Mouse (Mus musculus) myocyte (in vitro differentiated cells): ENCODE measurements around the gene Kmt2d.

Experiments
- CEBPB ChIP-seq: IDR thresholded peaks from 2 replicates; pipeline ENCODE4 v1.6.1; 2011; ENCODE audit warnings: mild to moderate bottlenecking, moderate library complexity; ENCODE audit not compliant: poor library complexity, insufficient read depth, severe bottlenecking
- MYOG ChIP-seq, 3 experiments: IDR thresholded peaks; one replicate each; pipeline ENCODE4 v1.6.1; 2011; ENCODE audit warnings: control low read depth in 2 of 3, low read depth in 2 of 3, mild to moderate bottlenecking in 2 of 3; ENCODE audit not compliant: insufficient read length in 2 of 3, control insufficient read depth in 1 of 3, insufficient read depth in 1 of 3
- POLR2A ChIP-seq: IDR thresholded peaks from one replicate; pipeline ENCODE4 v1.6.1; 2011; ENCODE audit warnings: low read depth, mild to moderate bottlenecking, control low read depth, moderate library complexity; ENCODE audit not compliant: insufficient read length
- TCF12 ChIP-seq: IDR thresholded peaks from one replicate; pipeline ENCODE4 v1.6.1; 2011; ENCODE audit warnings: mild to moderate bottlenecking, control low read depth; ENCODE audit not compliant: poor library complexity, insufficient read depth, severe bottlenecking
- USF1 ChIP-seq: IDR thresholded peaks from one replicate; pipeline ENCODE4 v1.6.1; 2011; ENCODE audit warnings: low read depth, mild to moderate bottlenecking, control low read depth, moderate library complexity

- TF ChIP-seq CEBPB: no peak
- TF ChIP-seq POLR2A: no peak
- no peak for TF ChIP-seq MYOG (IDR thresholded peaks at IDR 0.05; ENCODE audit: control insufficient read depth in 1 of 3, insufficient read depth in 1 of 3, insufficient read length in 2 of 3, low read depth in 2 of 3)
- no peak for TF ChIP-seq TCF12
- no peak for TF ChIP-seq USF1
Observed at GRCm38 (mm10) chr15:98849956-98850600, 20.9 kb downstream of the Kmt2d start.
